Mouse (Mus musculus): ENCODE data around the gene 4921501E09Rik.
"Not testable (repeated sequence)": the region's sequence is repeated elsewhere in the genome, so short reads cannot be mapped to it uniquely, and the experiment has no call there.

Gene 4921501E09Rik

DNA sequence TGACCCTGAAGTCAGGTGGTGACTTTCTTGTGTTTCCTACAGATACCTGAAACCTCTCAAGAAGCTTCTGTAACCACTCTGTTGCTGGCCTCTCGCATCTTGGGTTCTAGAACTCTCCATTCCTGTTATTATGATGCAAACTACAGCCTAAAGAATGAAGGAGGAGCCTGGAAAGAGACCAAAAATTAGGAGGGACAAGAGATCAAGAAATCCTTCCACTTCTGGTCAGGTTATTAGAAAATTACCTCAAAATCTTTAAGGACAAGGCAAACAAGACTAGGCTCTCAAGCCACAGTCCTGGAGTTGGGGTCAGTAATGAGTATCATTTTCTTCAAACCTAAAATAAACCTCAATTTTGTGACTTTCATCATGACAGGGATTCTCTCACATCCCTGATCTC is at the start of gene 4921501E09Rik:
Gene 4921501E09Rik, minus strand, starts transcription at position 101 of the 400 bp plus-strand sequence.
- DNase-seq (ENCODE audit: low spot score): no peak

DNA sequence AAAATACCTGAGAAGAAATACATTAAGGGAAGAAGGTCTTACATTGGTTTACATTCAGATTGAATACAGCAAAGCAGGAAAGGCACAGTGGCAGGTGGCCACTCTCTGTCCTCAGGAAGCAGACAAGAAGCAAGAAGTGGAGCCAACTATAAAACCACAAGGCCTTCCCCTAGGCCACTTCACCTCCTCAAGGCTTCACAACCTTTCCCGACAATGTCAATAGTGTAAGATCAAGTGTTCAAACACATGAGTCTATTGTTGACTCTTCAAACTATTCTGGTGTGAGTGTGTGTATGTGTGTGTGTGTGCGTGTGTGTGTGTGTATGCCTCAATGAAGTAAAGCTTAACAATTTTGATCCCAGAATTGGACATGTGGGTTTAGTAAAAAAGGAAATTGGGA is 29.5 kb upstream of the 4921501E09Rik start:
- no peak for DNase-seq (ENCODE audit: low spot score)

DNA sequence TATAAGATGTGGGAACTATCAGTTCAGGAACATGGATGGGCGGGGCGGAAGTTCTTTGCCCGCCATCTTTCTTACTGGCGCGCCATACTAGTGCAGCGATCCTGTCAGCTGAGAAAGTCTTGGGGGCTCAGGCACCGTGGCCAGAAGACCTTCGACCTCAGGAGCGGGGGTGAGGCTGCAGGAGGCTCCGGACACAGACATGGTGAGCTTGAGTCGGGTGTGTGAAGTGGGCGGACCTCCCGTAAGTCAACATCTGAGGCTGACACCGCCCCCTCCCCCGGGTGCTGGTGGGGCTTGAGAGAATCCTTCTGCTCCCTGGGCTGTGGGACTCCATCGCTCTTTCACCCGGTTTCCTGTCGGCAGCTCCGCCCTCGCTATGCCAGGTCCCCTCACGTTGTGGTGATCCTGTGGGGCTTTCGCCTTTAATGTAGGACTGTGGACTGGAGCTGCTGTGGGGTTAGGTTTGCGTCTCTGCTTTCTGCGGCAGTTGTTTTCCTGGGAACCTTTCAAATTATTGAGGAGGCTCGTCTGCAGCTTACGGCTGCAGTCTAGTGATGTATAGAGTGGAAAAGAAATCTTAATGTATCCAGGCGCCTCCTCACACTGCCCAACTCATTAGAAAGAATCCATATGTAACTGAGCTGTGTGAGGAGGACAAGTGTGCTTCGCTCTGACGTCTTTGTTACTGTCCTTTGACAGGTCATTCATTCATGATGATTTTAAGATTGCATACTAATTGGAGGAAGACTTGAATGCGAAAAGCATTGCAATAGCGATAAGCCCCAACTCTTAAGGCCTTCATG is 24.7 kb upstream of the 4921501E09Rik start:
- DNase-seq (ENCODE audit: low spot score): peak; percentile 59

DNA sequence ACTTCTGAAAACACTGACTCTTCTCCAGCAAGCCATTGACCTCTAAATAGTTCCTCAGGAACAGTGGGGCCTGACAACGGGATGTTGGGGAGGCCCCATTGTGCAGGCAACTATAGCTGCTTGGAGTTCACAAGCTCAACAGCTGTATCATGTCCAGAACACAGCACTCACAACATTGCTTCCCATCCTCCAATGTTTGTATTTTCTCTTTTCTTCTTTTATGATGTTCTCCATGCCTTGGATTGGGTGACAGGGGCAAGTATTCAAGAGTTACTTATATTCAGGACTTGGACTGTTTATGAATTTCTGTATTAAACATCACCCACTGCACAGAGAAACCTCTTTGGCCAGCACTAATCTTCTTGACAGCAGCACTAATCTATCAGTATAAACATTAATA is 23.8 kb upstream of the 4921501E09Rik start:
- no peak for DNase-seq (ENCODE audit: low spot score)

DNA sequence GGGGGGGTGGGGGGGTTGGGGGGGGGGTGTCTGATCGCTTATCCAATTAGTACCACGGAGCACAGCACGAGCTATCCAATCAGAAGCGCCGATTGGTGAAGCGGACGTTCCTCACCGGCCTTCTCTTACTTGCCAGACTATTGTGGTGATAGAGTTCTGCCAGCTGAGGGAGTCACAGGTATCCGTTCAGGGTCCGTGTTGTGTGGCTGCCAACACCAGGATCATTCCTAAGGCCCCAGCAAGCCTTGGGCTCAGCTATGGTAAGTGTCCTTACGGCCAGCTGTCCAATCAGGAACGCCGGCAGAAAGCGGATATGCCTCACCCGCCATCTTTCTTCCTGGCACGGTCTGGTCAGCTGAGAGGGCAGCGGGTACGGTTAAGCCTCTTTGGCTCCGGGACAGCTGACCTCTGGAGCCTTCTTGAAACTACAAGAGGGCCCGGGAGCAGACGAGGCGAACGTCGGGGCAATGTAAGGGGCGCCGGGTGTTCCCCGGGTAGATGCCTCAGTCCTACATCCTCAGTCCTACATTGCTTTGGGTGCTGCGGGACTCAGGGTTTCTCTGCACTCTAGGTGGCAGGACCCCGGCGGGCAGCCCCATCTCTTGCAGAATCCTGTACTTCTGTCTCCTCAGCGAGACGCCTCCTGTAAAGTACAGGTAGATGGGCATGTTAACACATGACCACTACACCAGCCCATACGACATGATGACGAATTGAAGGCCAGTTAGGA is 21.5 kb upstream of the 4921501E09Rik start, which contains the start of gene Zfp563:
Gene Zfp563, plus strand, starts transcription at position 91 of the 730 bp plus-strand sequence.
- DNase-seq (ENCODE audit: low spot score): peak; percentile 82

DNA sequence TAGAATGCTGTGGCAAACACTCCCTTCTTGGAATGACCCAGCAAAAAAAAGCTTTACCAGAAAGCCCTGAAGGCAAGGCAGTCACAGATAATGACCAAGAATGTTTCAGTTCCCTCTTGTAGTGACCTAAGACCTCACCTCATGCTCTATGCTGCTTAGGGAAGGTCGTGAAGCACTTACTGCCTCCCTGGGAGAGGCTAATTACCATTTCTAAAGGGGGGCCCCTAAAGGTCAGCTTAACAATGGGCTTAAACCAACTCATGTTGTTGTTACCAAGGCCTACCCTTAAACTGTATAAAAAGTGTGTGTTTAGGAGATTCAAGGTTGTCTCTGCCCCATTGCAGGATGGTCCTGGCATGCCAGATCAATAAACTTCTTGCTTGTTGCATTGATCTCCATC is 4.9 kb downstream of the 4921501E09Rik start:
- no peak for DNase-seq (ENCODE audit: low spot score)

DNA sequence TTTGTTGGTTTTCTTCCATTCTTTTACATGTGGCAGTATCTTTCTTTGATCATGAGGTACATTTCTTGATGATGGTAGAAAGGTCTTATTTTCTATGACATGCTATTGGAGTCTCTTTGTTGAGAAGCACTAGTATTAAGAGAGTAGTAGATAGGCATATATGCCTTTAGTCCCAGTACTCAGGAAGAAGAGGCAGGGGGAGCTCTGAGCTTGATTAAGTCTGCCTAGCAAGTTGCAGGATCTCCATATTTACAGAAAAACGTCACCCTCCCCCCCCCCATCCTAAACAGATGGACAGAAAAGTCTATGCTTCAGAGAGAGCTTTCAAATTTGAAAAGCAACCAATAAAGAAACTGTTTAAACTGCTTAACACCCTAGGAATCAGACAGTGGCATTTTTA is 9.1 kb downstream of the 4921501E09Rik start:
- DNase-seq (ENCODE audit: low spot score): no peak

DNA sequence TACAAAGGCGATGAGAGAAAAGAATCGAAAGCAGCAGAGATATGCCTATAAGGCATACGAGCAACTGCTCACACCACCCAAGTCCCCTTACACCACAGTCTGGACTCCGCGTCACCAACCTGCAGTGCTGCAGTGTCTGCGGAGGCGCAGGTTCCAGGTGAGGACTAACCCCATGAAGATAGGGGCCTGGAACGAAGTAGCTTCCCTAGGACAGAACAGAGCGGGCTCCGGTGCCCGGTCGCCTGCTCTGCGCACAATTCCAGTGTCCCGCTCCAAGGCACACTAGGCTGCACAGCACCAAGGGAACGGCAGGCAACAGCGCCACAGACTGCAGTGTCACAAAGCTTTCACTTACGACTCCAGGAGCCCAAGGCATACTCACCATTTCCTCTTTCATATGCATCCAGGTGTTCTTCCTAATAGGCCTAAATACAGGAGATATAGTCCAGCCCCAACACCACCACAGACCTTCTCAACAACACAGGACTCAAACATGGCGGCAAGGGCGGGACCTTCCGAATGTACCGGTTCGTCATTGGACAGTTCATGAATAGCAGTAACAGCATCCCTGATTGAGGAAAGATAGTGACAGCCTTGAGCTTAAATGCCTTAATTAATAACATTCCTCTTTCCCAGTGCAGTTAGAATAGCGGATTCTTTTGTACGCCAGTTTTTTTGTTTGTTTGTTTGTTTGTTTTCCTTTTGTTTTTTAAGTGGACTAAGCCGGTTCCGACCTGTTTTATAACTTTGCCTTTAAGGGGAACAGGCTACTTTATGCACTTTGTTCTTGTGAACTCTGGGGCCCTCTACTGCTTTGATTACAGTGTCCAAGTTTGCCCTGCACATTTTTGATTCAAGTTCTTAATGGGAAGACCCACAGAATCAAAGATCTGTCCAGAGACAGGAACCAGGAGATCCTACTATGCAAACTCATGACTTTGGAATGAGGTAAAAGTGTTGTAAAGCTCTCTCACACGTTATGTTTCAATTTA is 34.7 kb downstream of the 4921501E09Rik start, which contains the start of gene Zfp763:
Gene Zfp763, minus strand, starts transcription at position 503 of the 992 bp plus-strand sequence.
- DNase-seq (ENCODE audit: low spot score): peak; percentile 84

DNA sequence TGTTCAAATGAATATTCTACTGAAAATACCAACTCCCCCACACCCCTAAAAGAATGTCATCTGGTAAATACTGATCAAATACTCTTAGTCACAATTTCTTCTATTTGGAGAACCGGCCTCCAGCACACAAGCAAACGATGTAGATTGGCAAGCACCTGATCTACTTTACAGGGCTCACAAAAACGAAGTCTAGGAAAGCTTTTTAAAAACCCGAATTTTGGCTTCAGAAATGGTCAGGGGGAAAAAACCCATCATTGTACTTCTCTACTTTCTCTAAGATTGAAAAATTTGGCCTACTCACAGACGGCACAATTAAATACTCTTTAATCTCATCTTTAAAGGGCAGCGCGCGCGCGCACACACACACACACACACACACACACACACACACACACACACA is 35.5 kb downstream of the 4921501E09Rik start:
- peak; percentile 12 for DNase-seq (ENCODE audit: low spot score)

DNA sequence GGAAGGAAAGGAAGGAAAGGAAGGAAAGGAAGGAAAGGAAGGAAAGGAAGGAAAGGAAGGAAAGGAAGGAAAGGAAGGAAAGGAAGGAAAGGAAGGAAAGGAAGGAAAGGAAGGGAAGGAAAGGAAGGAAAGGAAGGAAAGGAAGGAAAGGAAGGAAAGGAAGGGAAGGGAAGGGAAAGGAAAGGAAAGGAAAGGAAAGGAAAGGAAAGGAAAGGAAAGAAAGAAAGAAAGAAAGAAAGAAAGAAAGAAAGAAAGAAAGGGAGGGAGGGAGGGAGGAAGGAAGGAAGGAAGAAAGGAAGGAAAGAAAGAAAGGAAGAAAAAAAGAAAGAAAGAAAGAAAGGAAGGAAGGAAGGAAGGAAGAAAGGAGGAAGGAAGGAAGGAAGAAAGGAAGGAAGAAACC is 47.4 kb downstream of the 4921501E09Rik start:
- DNase-seq (ENCODE audit: low spot score): not testable (repeated sequence)

All from c-Kit-positive CD71-positive TER-119-positive erythroid progenitor cells, embryonic 14.5 days (primary cell).